Mouse (Mus musculus) granulocyte monocyte progenitor cell, adult 5-6 weeks (primary cell): ENCODE data around the gene Cux2. TPM values are rescaled to one million over a fixed set of nuclear protein-coding genes. Genes with fewer than 3 reads are reported as not detected.

ENCODE experiments used
- ATAC-seq: replicated peaks from 2 replicates; pipeline ENCODE4 v1.8.0; 2016; ENCODE audit warnings: mild to moderate bottlenecking, moderate TSS enrichment, inconsistent platforms; ENCODE audit not compliant: poor library complexity, severe bottlenecking
- total RNA-seq, 2 experiments: library from RNA; stranded (forward) in 1 of 2; stranded (reverse) in 1 of 2; fragments of 200-712, 200-1000 nt in 1 of 2; fragments of >200 nt in 1 of 2; fragmentation: Nextera tagmentation in 1 of 2; gene quantifications; 2 replicates each; pipeline ENCODE4 v1.2.3; 2014 to 2017

Gene Cux2
- total RNA-seq, 2 experiments from 2014 or later: 1.9 TPM; not detected in 1

- no peak for ATAC-seq
These were observed 240.2 kb downstream of the Cux2 start for GRCm38 (mm10) chr5:121809667-121810224.

GRCm38 (mm10) chr5:121808202-121808601, 241.7 kb downstream of the Cux2 start:
- no peak for ATAC-seq

GRCm38 (mm10) chr5:121807186-121807585, 242.7 kb downstream of the Cux2 start:
- ATAC-seq: no peak

Other genes starting within 250 kb of the Cux2 start
- 31.5 and 32.8 TPM in 2 replicates for gene Sh2b3, start 212.5 kb downstream of the Cux2 start, total RNA-seq (2014; fragmentation: Nextera tagmentation)
- gene Sh2b3, start 212.5 kb downstream of the Cux2 start, total RNA-seq (2017): 11.9 and 12.5 TPM in 2 replicates
- 0.62 and 2.6 TPM in 2 replicates for gene Pheta1, start 201.1 kb downstream of the Cux2 start, total RNA-seq (2014; fragmentation: Nextera tagmentation)
- gene Pheta1, start 201.1 kb downstream of the Cux2 start, total RNA-seq (2017): 1.1 and 2.2 TPM in 2 replicates
- not detected in 2 replicates for gene Myl2, start 50.8 kb upstream of the Cux2 start, total RNA-seq (2014; fragmentation: Nextera tagmentation)
- gene Myl2, start 50.8 kb upstream of the Cux2 start, total RNA-seq (2017): not detected in 2 replicates
- 1.1 and 2.0 TPM in 2 replicates for gene Ccdc63, start 90.7 kb upstream of the Cux2 start, total RNA-seq (2014; fragmentation: Nextera tagmentation)
- 0.60 TPM in 1 of 2 replicates, not detected in the other for gene Ccdc63, start 90.7 kb upstream of the Cux2 start, total RNA-seq (2017)
- 284 and 366 TPM in 2 replicates for gene Ppp1cc, start 108.2 kb upstream of the Cux2 start, total RNA-seq (2014; fragmentation: Nextera tagmentation)
- gene Ppp1cc, start 108.2 kb upstream of the Cux2 start, total RNA-seq (2017): 247 and 254 TPM in 2 replicates
- 53.8 and 59.5 TPM in 2 replicates for gene Hvcn1, start 156.7 kb upstream of the Cux2 start, total RNA-seq (2014; fragmentation: Nextera tagmentation)
- 66.8 and 84.3 TPM in 2 replicates for gene Hvcn1, start 156.7 kb upstream of the Cux2 start, total RNA-seq (2017)
- gene Tctn1, start 214.4 kb upstream of the Cux2 start, total RNA-seq (2014; fragmentation: Nextera tagmentation): 7.2 and 9.3 TPM in 2 replicates
- 1.8 and 4.3 TPM in 2 replicates for gene Tctn1, start 214.4 kb upstream of the Cux2 start, total RNA-seq (2017)
- 12.0 and 14.8 TPM in 2 replicates for gene Pptc7, start 234.3 kb upstream of the Cux2 start, total RNA-seq (2014; fragmentation: Nextera tagmentation)
- 17.2 TPM in 2 replicates for gene Pptc7, start 234.3 kb upstream of the Cux2 start, total RNA-seq (2017)